In genomic region chr2:167306626-167307541, GRCm38 (mm10) we compare ENCODE assay signal across 10 mouse cellular contexts. TPM values are rescaled to one million over a fixed set of nuclear protein-coding genes. Genes with fewer than 3 reads are reported as not detected.
A peak's percentile ranks its signal among the peaks of the same experiment; 100 is the strongest.
DNase-seq lines count a peak whose midpoint lies in the region; ATAC-seq lines count a peak whose summit lies in the region.
"Had no signal": no experiment of that assay in that cellular context is flagged by ENCODE, and none has a peak within 500 bp of the region (broad histone marks: within the 10 kb centered on the region; RNA-seq: fewer than 3 reads in every experiment).

No protein-coding gene starts in this region.

- H3K36me3 ChIP-seq in hindbrain, embryonic 13.5 days = peaks cover 56% of the 10 kb centered on the region

- peak overlapping the region; percentile 71 for H3K27ac ChIP-seq in hindbrain, embryonic 13.5 days
- H3K27ac ChIP-seq: macrophage had no signal

- 89% methylated on average over 15 of the region's 15 CpGs for WGBS in hindbrain, embryonic 13.5 days

- peaks cover 15% of the 10 kb centered on the region for H3K4me1 ChIP-seq in hindbrain, embryonic 13.5 days (replicated peaks)

- no peaks in the 10 kb centered on the region for H3K27me3 ChIP-seq in hindbrain, embryonic 13.5 days
- H3K27me3 ChIP-seq: CH12.LX had no signal

- no peak for ATAC-seq in frontal cortex, adult (ENCODE audit: low TSS enrichment)
- ATAC-seq in hindbrain, embryonic 13.5 days (ENCODE audit: low FRiP score) = 0 out of 2 replicates have a peak, but pooled peaks have one; percentile 54

- H3K9me3 ChIP-seq in hindbrain, embryonic 13.5 days = no peaks in the 10 kb centered on the region

- H3K4me3 ChIP-seq in hindbrain, embryonic 13.5 days = no peak overlapping the region

- peak; percentile 4 to 5 for DNase-seq in frontal cortex, postnatal 10 days (ENCODE audit: low spot score in 2 of 2)
- DNase-seq in thymus, postnatal 14 days = peak; percentile 1
- no peak for DNase-seq in thymus, postnatal 25 days
- DNase-seq in layer of hippocampus, postnatal 36 days = peak; percentile 0 to 5
- peak; percentile 54 for DNase-seq in yolk sac, embryonic 10.5 days (ENCODE audit: low spot score)
- DNase-seq in urinary bladder, adult 2 months (ENCODE audit: low spot score) = no peak

- 0 out of 2 replicates have a peak overlapping the region, but pooled peaks have one; percentile 8 for H3K9ac ChIP-seq in hindbrain, embryonic 13.5 days

- no peak overlapping the region for H3K4me2 ChIP-seq in hindbrain, embryonic 13.5 days

RNA-seq across cellular contexts. Expression of gene B4galt5, which starts 42.1 kb away (rescaled TPM):
- polyA plus RNA-seq in hindbrain, embryonic 13.5 days (2015; fragmentation: Nextera tagmentation; extraction: Ambion mirVana) = 12.3 and 12.5 TPM in 2 replicates
- total RNA-seq in layer of hippocampus, postnatal 36 days (2021) = 10 to 100 TPM; 44.2 to 49.7 TPM
- 12.6 and 28.4 TPM in 2 replicates for polyA plus RNA-seq in urinary bladder, adult 2 months (2012; rRNA removed)

Comparison
In these comparisons a context has a peak if more than half of its experiments do, and no peak if none do; other contexts are left out.
1. DNase-seq: peak in frontal cortex, postnatal 10 days (2 of 2), thymus, postnatal 14 days (single experiment), layer of hippocampus, postnatal 36 days (2 of 2) and yolk sac, embryonic 10.5 days (single experiment); none in thymus, postnatal 25 days (single experiment) and urinary bladder, adult 2 months (single experiment).